Mouse (Mus musculus) G1E (cell line): ENCODE measurements around the gene Akap6.

Experiments
- CTCF ChIP-seq: IDR thresholded peaks from 2 replicates; pipeline ENCODE4 v1.5.1; 2012; ENCODE audit warnings: low read depth, low read length, inconsistent platforms, mixed read lengths
- TAL1 ChIP-seq: conservative IDR thresholded peaks from 2 replicates; pipeline ENCODE4 v1.6.1; 2012; ENCODE audit warnings: low read depth, low read length, inconsistent platforms, mixed read lengths

GRCm38 (mm10) chr12:52755649-52756048 is 56.5 kb downstream of the Akap6 start:
- TF ChIP-seq CTCF (no peak), TAL1 (no peak)
